Mouse (Mus musculus) forebrain, embryonic 16.5 days (tissue): ENCODE results near the gene Fgfr2. TPM values are rescaled to one million over a fixed set of nuclear protein-coding genes. Genes with fewer than 3 reads are reported as not detected.

Experiments
- ATAC-seq: fragments of 200-750 bp; cut with Nextera tagmentation; 2 replicates; pipeline ENCODE4 v1.8.0; 2017; ENCODE audit warnings: mild to moderate bottlenecking, moderate library complexity
- H3K27ac ChIP-seq: fragments of 300-500 bp; sonication (generic); 2 replicates; pipeline ENCODE4 v1.5.1; 2014; ENCODE audit warnings: low read length, control low read depth
- H3K27me3 ChIP-seq: fragments of 300-500 bp; sonication (generic); replicated peaks from 2 replicates; pipeline ENCODE4 v1.6.1; 2014; ENCODE audit warnings: low read length; ENCODE audit not compliant: control insufficient read depth, insufficient read depth
- H3K36me3 ChIP-seq: fragments of 300-500 bp; sonication (generic); 2 replicates; pipeline ENCODE4 v1.6.1; 2014; ENCODE audit not compliant: control insufficient read depth, insufficient read depth
- H3K4me1 ChIP-seq: fragments of 300-500 bp; sonication (generic); replicated peaks from 2 replicates; pipeline ENCODE4 v1.6.1; 2014; ENCODE audit warnings: low read length; ENCODE audit not compliant: control insufficient read depth, insufficient read depth
- H3K4me2 ChIP-seq: fragments of 300-500 bp; sonication (generic); 2 replicates; pipeline ENCODE4 v1.6.1; 2014; ENCODE audit warnings: mild to moderate bottlenecking, low read length, control low read depth
- H3K4me3 ChIP-seq: fragments of 300-500 bp; sonication (generic); replicated peaks from 2 replicates; pipeline ENCODE4 v1.5.1; 2014; ENCODE audit warnings: mild to moderate bottlenecking, low read length, control low read depth
- H3K9ac ChIP-seq: fragments of 300-500 bp; sonication (generic); replicated peaks from 2 replicates; pipeline ENCODE4 v1.6.1; 2014; ENCODE audit warnings: low read depth, low read length, control low read depth
- H3K9me3 ChIP-seq: fragments of 300-500 bp; sonication (generic); 2 replicates; pipeline ENCODE4 v1.6.1; 2016; ENCODE audit warnings: low read length; ENCODE audit not compliant: control insufficient read depth
- WGBS: fragments of 180-500 bp; shearing (Covaris S2); extraction: QIAGEN DNeasy Blood & Tissue Kit; methylation state at CpG from one replicate; pipeline ENCODE4 v1.1.7; 2014; 5-methylcytosine and 5-hydroxymethylcytosine counted together
- polyA plus RNA-seq: library from polyadenylated mRNA; unstranded; fragments of >200 nt; fragmentation: Nextera tagmentation; extraction: Ambion mirVana; gene quantifications from 2 replicates; pipeline ENCODE4 v1.2.1, GENCODE M21; 2015

Gene Fgfr2
- polyA plus RNA-seq, 1 experiment from 2014 or later = 39.2 TPM

GRCm38 (mm10) chr7:130801811-130802210, 2321.3 kb downstream of the Fgfr2 start:
- Histone ChIP-seq H3K36me3 (no peaks in the 10 kb centered on the region), H3K9ac (no peak overlapping the region), H3K4me1 (no peaks in the 10 kb centered on the region), H3K4me2 (no peak overlapping the region), H3K9me3 (no peaks in the 10 kb centered on the region), H3K27me3 (no peaks in the 10 kb centered on the region), H3K27ac (no peak overlapping the region), H3K4me3 (no peak overlapping the region)
- ATAC-seq = no peak
- WGBS = 92% methylated on average over 4 of the region's 4 CpGs

- Histone ChIP-seq H3K36me3 (no peaks in the 10 kb centered on the region), H3K4me3 (no peak overlapping the region), H3K27ac (no peak overlapping the region), H3K4me2 (no peak overlapping the region), H3K9ac (no peak overlapping the region), H3K9me3 (no peaks in the 10 kb centered on the region), H3K4me1 (no peaks in the 10 kb centered on the region), H3K27me3 (no peaks in the 10 kb centered on the region)
- WGBS = 65% methylated on average over 4 of the region's 4 CpGs
- no peak for ATAC-seq
These were observed 2322.5 kb downstream of the Fgfr2 start for GRCm38 (mm10) chr7:130800681-130801080.

DNA sequence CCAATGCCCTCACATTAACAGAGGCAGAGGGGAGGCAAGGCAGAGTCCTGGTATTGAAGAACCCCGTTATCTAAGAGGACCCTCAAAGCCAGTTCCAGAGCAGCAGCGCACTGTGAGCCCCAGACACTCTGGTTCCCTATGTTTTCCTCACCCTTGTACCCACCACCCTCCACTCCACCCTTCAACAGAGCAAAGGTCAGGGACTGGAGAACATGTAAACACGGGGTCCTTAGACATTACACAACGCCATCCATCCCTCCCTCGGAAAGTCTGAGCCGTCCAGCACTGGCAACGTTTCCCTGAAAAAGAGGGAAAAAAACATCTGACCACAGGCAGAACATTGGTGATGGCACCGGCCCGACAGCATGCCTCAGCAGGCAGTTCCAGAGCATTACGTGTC, 2323.7 kb downstream of the Fgfr2 start:
- WGBS = 91% methylated on average over 10 of the region's 10 CpGs
- Histone ChIP-seq H3K27me3 (no peaks in the 10 kb centered on the region), H3K9me3 (no peaks in the 10 kb centered on the region), H3K36me3 (no peaks in the 10 kb centered on the region), H3K4me3 (no peak overlapping the region), H3K9ac (no peak overlapping the region), H3K4me1 (no peaks in the 10 kb centered on the region), H3K27ac (no peak overlapping the region), H3K4me2 (no peak overlapping the region)
- no peak for ATAC-seq

GRCm38 (mm10) chr7:130797524-130797923, 2325.6 kb downstream of the Fgfr2 start:
- Histone ChIP-seq H3K4me2 (no peak overlapping the region), H3K4me3 (no peak overlapping the region), H3K36me3 (no peaks in the 10 kb centered on the region), H3K27me3 (no peaks in the 10 kb centered on the region), H3K9me3 (no peaks in the 10 kb centered on the region), H3K4me1 (no peaks in the 10 kb centered on the region), H3K27ac (no peak overlapping the region), H3K9ac (no peak overlapping the region)
- ATAC-seq = no peak
- 89% methylated on average over 6 of the region's 6 CpGs for WGBS

DNA sequence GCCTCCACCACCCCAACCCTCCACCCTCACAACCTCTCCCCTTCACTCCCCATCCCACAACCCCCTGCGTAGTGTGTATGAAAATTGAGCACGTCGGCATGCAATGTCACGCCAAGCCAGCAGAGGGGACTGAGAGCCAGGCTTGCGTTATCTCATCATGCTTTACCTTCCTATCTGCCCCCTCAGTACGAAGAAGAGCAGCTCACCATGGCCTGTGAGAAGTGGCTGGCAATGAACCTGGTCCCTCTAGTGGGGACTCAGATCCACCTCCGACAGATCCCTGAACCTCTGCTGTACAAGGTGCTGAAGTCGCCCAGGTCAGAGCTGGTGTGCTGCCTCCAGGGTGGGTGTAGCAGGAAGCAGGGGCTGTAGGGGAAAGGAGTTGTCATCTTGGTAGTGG, 2326.4 kb downstream of the Fgfr2 start:
- ATAC-seq = no peak
- H3K9ac ChIP-seq = no peak overlapping the region
- no peaks in the 10 kb centered on the region for H3K36me3 ChIP-seq
- no peak overlapping the region for H3K4me2 ChIP-seq
- H3K9me3 ChIP-seq = no peaks in the 10 kb centered on the region
- no peaks in the 10 kb centered on the region for H3K4me1 ChIP-seq
- no peak overlapping the region for H3K27ac ChIP-seq
- H3K27me3 ChIP-seq = no peaks in the 10 kb centered on the region
- 70% methylated on average over 8 of the region's 8 CpGs for WGBS
- no peak overlapping the region for H3K4me3 ChIP-seq

GRCm38 (mm10) chr7:130793671-130794070, 2329.5 kb downstream of the Fgfr2 start:
- H3K9me3 ChIP-seq = no peaks in the 10 kb centered on the region
- ATAC-seq = no peak
- WGBS = 85% methylated on average over 7 of the region's 9 CpGs
- H3K9ac ChIP-seq = no peak overlapping the region
- H3K36me3 ChIP-seq = no peaks in the 10 kb centered on the region
- H3K4me3 ChIP-seq = no peak overlapping the region
- no peak overlapping the region for H3K27ac ChIP-seq
- H3K4me1 ChIP-seq = no peaks in the 10 kb centered on the region
- H3K4me2 ChIP-seq = no peak overlapping the region
- H3K27me3 ChIP-seq = no peaks in the 10 kb centered on the region

DNA sequence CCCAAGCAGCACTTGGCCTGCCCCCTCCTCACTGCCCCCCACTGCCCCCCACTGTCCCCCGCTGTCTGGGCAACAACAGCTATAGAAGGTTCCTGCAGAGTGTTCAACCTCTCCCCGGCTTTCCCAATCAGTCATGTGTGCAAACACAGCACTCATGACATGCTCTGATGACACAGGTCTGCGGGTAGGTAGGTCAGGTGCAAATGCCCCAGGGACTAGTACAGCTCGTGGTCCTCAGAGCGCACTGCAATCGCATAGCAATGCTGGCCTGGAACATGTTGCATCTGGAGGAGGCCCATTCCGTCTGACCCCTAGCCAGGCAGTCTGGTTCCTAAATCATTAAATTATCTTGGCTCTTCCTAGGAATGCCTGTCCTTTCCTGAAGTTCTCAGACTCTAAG, 2333.7 kb downstream of the Fgfr2 start:
- no peak overlapping the region for H3K9ac ChIP-seq
- 92% methylated on average over 7 of the region's 7 CpGs for WGBS
- H3K27ac ChIP-seq = no peak overlapping the region
- no peaks in the 10 kb centered on the region for H3K9me3 ChIP-seq
- H3K4me3 ChIP-seq = no peak overlapping the region
- H3K27me3 ChIP-seq = no peaks in the 10 kb centered on the region
- ATAC-seq = no peak
- no peak overlapping the region for H3K4me2 ChIP-seq
- no peaks in the 10 kb centered on the region for H3K4me1 ChIP-seq
- H3K36me3 ChIP-seq = no peaks in the 10 kb centered on the region

- Histone ChIP-seq H3K4me3 (no peak overlapping the region), H3K27ac (no peak overlapping the region), H3K4me2 (no peak overlapping the region), H3K36me3 (no peaks in the 10 kb centered on the region), H3K9me3 (no peaks in the 10 kb centered on the region), H3K4me1 (no peaks in the 10 kb centered on the region), H3K27me3 (no peaks in the 10 kb centered on the region), H3K9ac (no peak overlapping the region)
- ATAC-seq = no peak
- WGBS = 89% methylated on average over 3 of the region's 3 CpGs
These were observed 2334.2 kb downstream of the Fgfr2 start for GRCm38 (mm10) chr7:130788950-130789349.

- H3K36me3 ChIP-seq = no peaks in the 10 kb centered on the region
- no peak overlapping the region for H3K4me3 ChIP-seq
- no peak overlapping the region for H3K27ac ChIP-seq
- WGBS = 95% methylated on average over 4 of the region's 4 CpGs
- no peaks in the 10 kb centered on the region for H3K27me3 ChIP-seq
- H3K4me2 ChIP-seq = no peak overlapping the region
- no peaks in the 10 kb centered on the region for H3K4me1 ChIP-seq
- H3K9me3 ChIP-seq = no peaks in the 10 kb centered on the region
- no peak for ATAC-seq
- H3K9ac ChIP-seq = no peak overlapping the region
These were observed 2335.6 kb downstream of the Fgfr2 start for GRCm38 (mm10) chr7:130787537-130787936.

DNA sequence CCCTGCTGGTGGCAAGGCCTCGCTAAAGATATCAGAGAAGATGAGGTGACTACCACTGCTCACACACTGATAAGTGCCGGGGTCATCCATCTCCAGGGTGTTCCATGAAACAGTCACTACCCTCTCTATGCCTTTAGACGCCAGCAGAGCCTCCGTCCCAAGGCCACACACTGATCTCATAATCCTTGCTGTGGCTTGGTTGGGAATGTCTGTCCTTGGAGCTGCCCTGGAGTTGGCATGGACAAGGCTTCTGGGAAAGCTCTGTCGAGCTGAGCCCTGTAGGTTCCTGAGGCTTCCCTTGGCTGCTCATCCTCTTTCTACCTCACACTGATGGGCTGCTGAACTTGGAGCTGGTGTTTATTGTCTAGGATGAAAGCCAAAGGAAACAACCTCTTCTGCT, 2336.4 kb downstream of the Fgfr2 start:
- no peak for ATAC-seq
- Histone ChIP-seq H3K4me3 (no peak overlapping the region), H3K36me3 (no peaks in the 10 kb centered on the region), H3K27ac (no peak overlapping the region), H3K4me1 (no peaks in the 10 kb centered on the region), H3K4me2 (no peak overlapping the region), H3K9ac (no peak overlapping the region), H3K27me3 (no peaks in the 10 kb centered on the region), H3K9me3 (no peaks in the 10 kb centered on the region)
- 83% methylated on average over 5 of the region's 5 CpGs for WGBS
